Mouse (Mus musculus) midbrain, embryonic 11.5 days (tissue): ENCODE data around the gene Snrk. TPM values are rescaled to one million over a fixed set of nuclear protein-coding genes. Genes with fewer than 3 reads are reported as not detected.

Experiments used
- ATAC-seq: fragments of 200-750 bp; cut with Nextera tagmentation; 2 replicates; pipeline ENCODE4 v1.8.0; 2017; ENCODE audit warnings: moderate TSS enrichment, moderate library complexity; ENCODE audit not compliant: low FRiP score
- DNase-seq: peaks from one replicate; pipeline ENCODE4 v3.0.0; 2015; ENCODE audit warnings: low spot score; ENCODE audit errors: missing footprints
- H3K27ac ChIP-seq: fragments of 300-500 bp; sonication (generic); 2 replicates; pipeline ENCODE4 v1.5.1; 2014; ENCODE audit warnings: low read depth, low read length
- H3K27me3 ChIP-seq: fragments of 300-500 bp; sonication (generic); 2 replicates; pipeline ENCODE4 v1.6.1; 2014; ENCODE audit warnings: mild to moderate bottlenecking, low read length, moderate library complexity, mixed read lengths; ENCODE audit not compliant: control insufficient read depth, insufficient read depth
- H3K36me3 ChIP-seq: fragments of 300-500 bp; sonication (generic); 2 replicates; pipeline ENCODE4 v1.6.1; 2014; ENCODE audit warnings: mild to moderate bottlenecking, low read length, moderate library complexity, mixed read lengths; ENCODE audit not compliant: control insufficient read depth, insufficient read depth
- H3K4me1 ChIP-seq: fragments of 300-500 bp; sonication (generic); 2 replicates; pipeline ENCODE4 v1.6.1; 2014; ENCODE audit warnings: low read length; ENCODE audit not compliant: control insufficient read depth, insufficient read depth
- H3K4me2 ChIP-seq: fragments of 300-500 bp; sonication (generic); 2 replicates; pipeline ENCODE4 v1.6.1; 2014; ENCODE audit warnings: mild to moderate bottlenecking, moderate library complexity
- H3K4me3 ChIP-seq: fragments of 300-500 bp; sonication (generic); 2 replicates; pipeline ENCODE4 v1.5.1; 2014; ENCODE audit warnings: low read depth, low read length
- H3K9ac ChIP-seq: fragments of 300-500 bp; sonication (generic); 2 replicates; pipeline ENCODE4 v1.6.1; 2014; ENCODE audit warnings: low read length
- H3K9me3 ChIP-seq: fragments of 300-500 bp; sonication (generic); 2 replicates; pipeline ENCODE4 v1.6.1; 2016; ENCODE audit warnings: low read length; ENCODE audit not compliant: control insufficient read depth
- WGBS: fragments of 180-500 bp; shearing (Covaris S2); extraction: QIAGEN DNeasy Blood & Tissue Kit; methylation state at CpG from one replicate; pipeline ENCODE4 v1.1.7; 2014; 5-methylcytosine and 5-hydroxymethylcytosine counted together
- polyA plus RNA-seq: library from polyadenylated mRNA; unstranded; fragments of >200 nt; fragmentation: Nextera tagmentation; extraction: Ambion mirVana; gene quantifications from 2 replicates; pipeline ENCODE4 v1.2.1, GENCODE M21; 2014

Gene Snrk
- polyA plus RNA-seq, 1 experiment from 2014 or later: 24.9 TPM

DNA sequence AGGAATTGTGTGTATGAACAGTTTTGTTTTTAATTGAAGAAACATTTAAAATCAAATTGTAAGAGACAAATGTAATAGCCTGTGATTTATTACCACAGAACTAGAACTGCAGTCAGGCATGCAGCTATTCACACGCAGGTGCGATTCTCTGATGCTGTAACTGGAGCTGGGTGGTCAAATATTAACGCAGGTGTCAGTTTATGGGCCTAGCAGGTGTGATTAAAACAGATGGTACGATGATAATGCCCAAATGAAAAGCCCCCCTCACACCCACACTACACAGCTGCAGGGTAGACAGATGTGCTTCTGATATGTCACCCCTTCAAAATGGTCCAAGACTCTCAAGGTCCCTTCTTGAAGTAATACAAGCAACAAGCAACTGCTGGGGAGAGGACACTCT, 15.9 kb upstream of the Snrk start:
- H3K27me3 ChIP-seq: no peaks in the 10 kb centered on the region
- WGBS: 91% methylated on average over 4 of the region's 4 CpGs
- no peaks in the 10 kb centered on the region for H3K9me3 ChIP-seq
- ATAC-seq (no peak), DNase-seq (no peak)
- H3K4me2 ChIP-seq: no peak overlapping the region
- no peak overlapping the region for H3K9ac ChIP-seq
- H3K4me1 ChIP-seq: no peaks in the 10 kb centered on the region
- H3K4me3 ChIP-seq: no peak overlapping the region
- H3K27ac ChIP-seq: no peak overlapping the region
- no peaks in the 10 kb centered on the region for H3K36me3 ChIP-seq

DNA sequence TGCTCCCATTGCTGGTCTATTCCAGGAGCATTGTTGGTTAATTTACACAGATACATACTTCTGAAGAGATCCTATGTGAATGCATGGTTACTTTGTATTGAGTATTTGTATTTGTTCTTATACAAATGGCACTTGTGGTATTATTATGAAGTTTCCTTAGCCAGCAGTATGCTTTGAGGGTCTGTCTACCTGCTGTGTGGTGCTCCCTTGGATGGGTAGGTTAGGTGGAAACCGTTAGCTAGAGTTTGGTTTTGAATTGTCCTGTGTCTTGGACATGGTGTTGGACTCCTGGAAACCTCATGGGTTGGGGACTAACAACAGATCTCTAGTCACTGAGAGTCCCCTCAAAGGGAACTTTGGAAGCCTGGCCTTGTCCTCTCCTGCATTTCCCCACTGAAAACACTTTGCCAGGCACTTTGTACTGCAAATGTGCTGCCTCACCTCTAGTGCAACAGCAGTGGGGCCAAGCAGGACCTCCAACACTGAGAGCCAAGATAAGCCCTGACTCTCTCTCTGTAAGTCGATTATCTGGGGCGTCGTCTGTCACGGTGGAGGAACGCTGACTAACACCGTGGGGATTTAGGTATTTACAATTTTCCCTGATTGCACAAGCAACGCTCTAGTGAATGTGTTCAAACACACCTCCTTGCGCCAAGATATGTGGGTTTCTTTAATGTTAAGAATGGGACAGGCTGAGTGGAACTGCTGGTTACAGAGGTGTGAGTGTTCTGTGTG, 13.3 kb upstream of the Snrk start:
- no peak overlapping the region for H3K4me2 ChIP-seq

DNA sequence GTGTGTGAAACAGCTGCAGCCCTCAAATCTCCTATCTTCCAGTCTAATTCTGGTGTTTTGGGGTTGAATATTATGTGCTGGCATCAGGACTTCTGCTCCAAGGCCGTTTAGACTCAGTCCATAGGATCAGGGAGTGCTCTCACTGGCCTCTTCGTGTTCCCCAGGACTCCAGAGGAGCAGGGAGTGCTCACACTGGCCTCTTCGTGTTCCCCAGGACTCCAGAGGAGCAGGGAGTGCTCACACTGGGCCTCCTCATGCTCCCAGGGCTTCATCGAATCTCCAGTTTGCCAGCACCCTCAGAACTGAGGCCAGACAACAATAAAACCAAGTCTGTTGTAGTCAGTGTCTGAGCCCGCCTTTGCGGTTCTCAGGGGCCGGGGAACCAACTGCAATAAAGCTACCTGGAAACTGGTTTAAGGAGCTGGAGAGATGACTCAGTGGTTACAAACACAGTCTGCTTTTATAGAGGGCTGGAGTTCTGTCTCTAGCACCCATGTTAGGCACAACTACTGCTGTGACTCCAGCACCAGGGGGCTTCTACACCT, 12.7 kb upstream of the Snrk start:
- Histone ChIP-seq H3K9ac (no peak overlapping the region), H3K27me3 (no peaks in the 10 kb centered on the region), H3K4me2 (no peak overlapping the region), H3K27ac (no peak overlapping the region), H3K4me1 (no peaks in the 10 kb centered on the region), H3K4me3 (no peak overlapping the region), H3K9me3 (no peaks in the 10 kb centered on the region), H3K36me3 (no peaks in the 10 kb centered on the region)
- DNase-seq (no peak), ATAC-seq (no peak)
- WGBS: 72% methylated on average over 7 of the region's 7 CpGs

More for the DNA sequence above, 13.3 kb upstream of the Snrk start:
- WGBS: 55% methylated on average over 9 of the region's 9 CpGs
- H3K27ac ChIP-seq: no peak overlapping the region
- H3K4me1 ChIP-seq: no peaks in the 10 kb centered on the region
- ATAC-seq: no peak
- H3K27me3 ChIP-seq: no peaks in the 10 kb centered on the region
- H3K9ac ChIP-seq: no peak overlapping the region
- H3K9me3 ChIP-seq: no peaks in the 10 kb centered on the region
- no peak for DNase-seq
- no peaks in the 10 kb centered on the region for H3K36me3 ChIP-seq
- no peak overlapping the region for H3K4me3 ChIP-seq

DNA sequence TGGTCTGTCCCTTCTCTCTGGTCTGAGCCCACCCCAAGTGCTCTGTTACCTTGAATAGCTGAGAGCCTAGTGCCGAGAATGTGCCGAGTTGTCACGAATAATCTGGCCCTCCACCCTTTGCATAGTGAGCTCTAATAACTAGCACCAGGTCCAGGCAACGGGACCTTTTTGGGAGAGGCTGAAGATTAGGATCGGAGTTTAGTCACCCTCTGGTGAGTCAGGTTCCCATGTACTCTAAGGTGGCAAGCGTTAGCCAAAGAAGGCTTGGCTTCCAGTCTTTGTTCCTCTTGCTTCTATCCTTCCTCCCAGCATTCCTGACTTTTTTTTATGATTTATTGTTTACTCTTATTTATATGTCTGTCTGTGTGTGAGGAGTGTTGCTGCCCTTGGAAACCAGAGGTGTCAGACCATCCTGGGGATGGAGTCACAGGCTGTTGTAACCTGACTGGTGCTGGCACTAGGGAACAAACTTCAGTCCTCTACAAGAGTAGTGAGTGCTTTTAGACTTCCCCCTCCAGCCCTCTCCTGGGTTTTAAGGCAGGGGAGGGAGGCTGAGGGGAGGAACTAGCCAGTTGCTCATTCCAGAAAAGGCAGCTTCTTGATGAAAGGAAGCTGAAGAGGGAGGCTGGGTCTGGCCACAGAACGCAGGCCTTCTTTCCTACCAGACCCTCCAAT, 9.2 kb upstream of the Snrk start:
- Histone ChIP-seq H3K27ac (no peak overlapping the region), H3K4me3 (no peak overlapping the region), H3K9ac (no peak overlapping the region), H3K36me3 (no peaks in the 10 kb centered on the region), H3K9me3 (no peaks in the 10 kb centered on the region), H3K4me1 (no peaks in the 10 kb centered on the region), H3K4me2 (no peak overlapping the region), H3K27me3 (no peaks in the 10 kb centered on the region)
- no peak for ATAC-seq
- no peak for DNase-seq
- 64% methylated on average over 7 of the region's 7 CpGs for WGBS

DNA sequence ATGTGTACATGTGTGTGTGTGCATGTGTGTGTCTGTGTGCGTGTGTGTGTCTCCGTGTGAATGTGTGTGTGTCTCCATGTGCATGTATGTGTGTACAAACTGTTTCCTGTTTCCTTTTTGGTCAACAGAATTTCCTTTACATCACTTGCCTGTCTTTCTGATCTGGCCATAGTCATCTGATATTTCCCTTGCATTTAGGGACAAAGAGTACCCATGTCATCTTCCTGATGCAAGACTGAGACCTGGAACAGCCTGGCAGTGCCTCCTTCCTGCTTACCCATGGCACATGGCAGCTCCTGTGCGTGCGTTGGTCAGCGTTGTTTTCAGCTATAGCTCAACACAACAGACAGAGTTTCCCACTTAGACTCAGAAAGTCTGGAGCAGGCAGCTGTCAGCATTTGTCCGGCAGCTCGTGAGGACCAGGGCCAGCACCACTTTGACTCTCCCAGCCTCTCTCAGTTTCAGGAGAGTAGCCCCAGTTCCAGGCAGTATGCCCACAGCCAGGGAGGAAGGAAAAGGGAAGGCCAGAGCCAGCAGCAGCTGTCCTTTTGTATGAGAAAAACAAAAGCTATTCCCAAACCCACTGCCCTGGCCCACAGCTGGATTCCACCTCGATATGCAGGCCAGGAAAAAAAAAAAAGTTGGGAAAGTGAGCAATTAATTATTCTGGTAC, 7.4 kb upstream of the Snrk start:
- no peak for ATAC-seq
- Histone ChIP-seq H3K4me2 (no peak overlapping the region), H3K9ac (no peak overlapping the region), H3K4me1 (no peaks in the 10 kb centered on the region), H3K27ac (no peak overlapping the region), H3K9me3 (no peaks in the 10 kb centered on the region), H3K4me3 (no peak overlapping the region), H3K27me3 (no peaks in the 10 kb centered on the region), H3K36me3 (no peaks in the 10 kb centered on the region)
- no peak for DNase-seq
- 59% methylated on average over 8 of the region's 8 CpGs for WGBS

DNA sequence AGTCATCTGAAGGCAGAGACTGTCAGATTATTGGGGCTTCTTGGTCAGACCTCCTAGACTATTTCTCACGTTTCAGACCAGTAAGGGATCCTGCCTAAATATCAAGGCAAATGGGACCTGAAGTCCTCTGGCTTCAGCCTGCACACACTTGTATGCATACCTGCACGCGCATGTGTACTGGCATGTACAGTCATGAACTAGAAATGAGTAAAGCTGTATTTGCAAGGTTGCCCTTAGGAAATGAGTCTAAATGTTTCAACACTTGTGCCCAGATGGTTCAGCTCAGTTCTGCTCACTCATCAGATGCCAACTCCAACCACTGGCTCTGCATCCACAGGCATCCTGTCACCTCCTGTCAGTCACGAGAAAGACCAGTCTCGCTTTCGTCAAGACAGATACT, 6.6 kb upstream of the Snrk start:
- no peak overlapping the region for H3K27ac ChIP-seq
- no peaks in the 10 kb centered on the region for H3K36me3 ChIP-seq
- H3K27me3 ChIP-seq: no peaks in the 10 kb centered on the region
- H3K4me2 ChIP-seq: no peak overlapping the region
- DNase-seq (no peak), ATAC-seq (no peak)
- 84% methylated on average over 6 of the region's 6 CpGs for WGBS
- no peaks in the 10 kb centered on the region for H3K4me1 ChIP-seq
- H3K9ac ChIP-seq: no peak overlapping the region
- H3K4me3 ChIP-seq: no peak overlapping the region
- no peaks in the 10 kb centered on the region for H3K9me3 ChIP-seq

DNA sequence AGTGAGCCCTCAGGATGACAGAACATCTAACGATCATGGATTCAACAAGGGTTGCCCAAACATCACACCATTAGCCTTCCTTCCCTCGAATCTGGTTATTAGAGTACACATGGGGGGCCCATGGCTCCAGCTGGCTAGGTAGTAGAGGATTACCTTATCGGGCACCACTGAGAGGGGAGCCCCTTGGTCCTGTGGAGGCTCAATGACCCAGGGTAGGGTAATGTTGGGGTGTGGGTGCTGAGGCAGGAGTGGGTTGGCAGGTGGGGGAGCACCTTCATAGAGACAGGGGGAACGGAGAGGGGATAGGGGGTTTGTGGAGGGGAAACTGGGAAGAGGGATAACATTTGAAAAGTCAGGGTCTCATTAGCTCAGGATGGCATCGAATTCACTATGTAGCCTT, 6.1 kb upstream of the Snrk start:
- Histone ChIP-seq H3K27ac (no peak overlapping the region), H3K27me3 (no peaks in the 10 kb centered on the region), H3K4me2 (no peak overlapping the region), H3K9ac (no peak overlapping the region), H3K4me3 (no peak overlapping the region), H3K36me3 (no peaks in the 10 kb centered on the region), H3K4me1 (no peaks in the 10 kb centered on the region), H3K9me3 (no peaks in the 10 kb centered on the region)
- ATAC-seq: no peak
- 83% methylated on average over 5 of the region's 5 CpGs for WGBS
- no peak for DNase-seq

DNA sequence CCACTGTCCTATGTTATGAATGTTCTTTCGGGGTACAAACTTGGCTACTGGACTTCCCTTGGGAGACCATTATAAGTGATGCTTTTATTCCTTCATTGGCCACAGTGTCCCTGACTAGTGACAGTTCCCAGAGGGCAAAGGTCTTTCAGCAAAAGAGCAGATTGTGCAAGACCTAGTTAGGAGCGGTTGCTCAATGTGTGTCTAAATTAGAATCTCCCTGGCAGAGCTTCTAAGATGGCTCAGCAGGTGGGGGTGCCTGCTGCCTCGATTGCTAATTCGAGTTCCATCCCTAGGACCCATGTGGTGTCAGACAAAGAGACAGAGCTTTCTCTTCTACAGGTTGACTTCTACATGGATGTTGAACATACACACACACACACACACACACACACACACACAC, 1.5 kb upstream of the Snrk start:
- WGBS: 59% methylated on average over 4 of the region's 4 CpGs
- no peak overlapping the region for H3K4me3 ChIP-seq

DNA sequence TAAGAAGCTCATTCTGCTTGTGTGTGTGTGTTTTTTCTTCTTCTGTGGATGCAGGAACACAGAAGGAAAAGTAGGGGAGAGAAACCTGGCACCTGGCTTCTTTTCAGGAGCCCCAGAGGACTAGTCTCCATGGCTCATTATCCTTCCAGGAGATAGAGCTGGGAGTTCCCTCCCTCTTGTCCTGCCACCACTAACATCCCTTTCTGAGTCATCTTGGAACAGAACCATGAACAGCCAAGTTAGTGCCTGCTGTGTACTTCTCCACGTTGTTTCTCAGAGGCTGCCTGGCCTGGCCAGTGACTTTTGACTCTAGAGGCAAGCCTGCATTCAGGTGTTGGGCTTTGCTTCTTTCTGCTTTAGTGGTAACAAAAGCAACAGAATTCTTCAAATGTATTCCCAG, 707 bp upstream of the Snrk start:
- Histone ChIP-seq H3K36me3 (no peaks in the 10 kb centered on the region), H3K9me3 (no peaks in the 10 kb centered on the region), H3K9ac (no peak overlapping the region), H3K27me3 (no peaks in the 10 kb centered on the region), H3K27ac (no peak overlapping the region), H3K4me2 (no peak overlapping the region), H3K4me1 (peaks cover 4% of the 10 kb centered on the region; the same call in 1 of the 2 replicates), H3K4me3 (no peak overlapping the region)
- 61% methylated on average over 1 of the region's 1 CpGs for WGBS
- ATAC-seq (no peak), DNase-seq (no peak)

More for the DNA sequence above, 1.5 kb upstream of the Snrk start:
- no peaks in the 10 kb centered on the region for H3K36me3 ChIP-seq
- no peak overlapping the region for H3K27ac ChIP-seq
- DNase-seq: no peak
- ATAC-seq: no peak
- peaks cover 4% of the 10 kb centered on the region; the same call in 1 of the 2 replicates for H3K4me1 ChIP-seq
- no peak overlapping the region for H3K9ac ChIP-seq
- no peaks in the 10 kb centered on the region for H3K9me3 ChIP-seq
- no peaks in the 10 kb centered on the region for H3K27me3 ChIP-seq
- H3K4me2 ChIP-seq: no peak overlapping the region
